Mouse (Mus musculus) subcutaneous adipose tissue, adult 2 months (tissue): Measurements from ENCODE around the gene Lmo3. TPM values are rescaled to one million over a fixed set of nuclear protein-coding genes. Genes with fewer than 3 reads are reported as not detected.

ENCODE experiments used
- polyA plus RNA-seq: library from polyadenylated mRNA; depleted of rRNA; stranded (reverse); fragments of >200 nt; gene quantifications from 2 replicates; pipeline ENCODE4 v1.2.3, GENCODE M21; 2012; ENCODE audit warnings: low replicate concordance; rRNA removed

The Lmo3 gene
- 0.23 TPM in 1 of 2 replicates, not detected in the other for polyA plus RNA-seq

DNA sequence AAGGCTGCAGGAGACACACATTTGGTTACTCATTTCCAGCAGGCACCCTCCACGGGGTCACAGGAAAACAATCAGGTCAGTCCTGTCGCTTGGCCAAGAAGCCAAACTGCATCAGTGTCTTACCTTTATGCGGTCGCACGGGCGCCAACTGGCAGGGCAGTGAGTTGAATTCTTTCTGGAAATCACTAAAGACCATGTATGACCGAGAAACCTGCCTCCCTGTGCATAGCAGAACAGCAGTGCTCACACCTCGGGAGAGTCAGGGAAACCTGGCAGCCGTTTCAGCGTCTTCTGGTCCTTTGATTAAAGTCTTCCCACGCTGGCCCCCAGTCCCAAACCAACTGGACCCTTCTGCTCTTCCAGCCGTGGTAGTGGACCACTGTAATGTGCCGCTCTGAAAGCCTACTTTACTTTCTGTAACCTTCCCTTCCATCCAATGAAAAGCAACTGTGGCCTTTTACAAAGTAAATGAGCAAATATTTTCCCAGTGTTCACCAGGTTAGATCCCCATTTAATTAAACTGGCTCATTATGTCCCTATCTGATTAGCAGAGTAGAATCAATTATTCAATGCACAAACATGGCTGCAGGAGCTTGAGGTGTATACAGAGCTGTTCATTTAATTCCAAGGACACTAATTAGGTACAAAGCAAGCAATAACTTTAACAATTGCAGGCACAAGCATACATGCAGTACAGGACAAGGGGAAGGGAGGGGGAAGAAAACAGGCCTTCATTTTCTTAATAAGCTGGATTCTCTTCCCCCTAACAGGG lies at the start of gene Lmo3:
Lmo3 (minus strand) TSS at position 235 of the 772 bp plus-strand sequence.

Other genes starting within 250 kb of the Lmo3 start
- not detected in 2 replicates for gene Igbp1b, start 76.6 kb upstream of the Lmo3 start, polyA plus RNA-seq